9 mouse cellular contexts compared by ENCODE assay signal in genomic region chr1:161463388-161464085, GRCm38 (mm10). TPM values are rescaled to one million over a fixed set of nuclear protein-coding genes. Genes with fewer than 3 reads are reported as not detected.
DNase-seq lines count a peak whose midpoint lies in the region; ATAC-seq lines count a peak whose summit lies in the region.
"Had no signal": no experiment of that assay in that cellular context is flagged by ENCODE, and none has a peak within 500 bp of the region (broad histone marks: within the 10 kb centered on the region; RNA-seq: fewer than 3 reads in every experiment).

No protein-coding gene starts in this region.

- no peaks in the 10 kb centered on the region for H3K4me1 ChIP-seq in forebrain, embryonic 12.5 days

- DNase-seq in right cerebral cortex, adult 2 months (ENCODE audit: low spot score in 2 of 2), result peak; percentile 13 to 14
- no peak for DNase-seq in right cerebral cortex, postnatal 4 days
- peak; percentile 71 for DNase-seq in gastrocnemius, adult 18-20 months (ENCODE audit: low spot score)
- peak; percentile 14 to 21 for DNase-seq in kidney, postnatal 36 days
- DNase-seq in right cerebral cortex, postnatal 25 days, result peak; percentile 9
- no peak for DNase-seq in c-Kit-positive CD71-positive TER-119-positive erythroid progenitor cells, embryonic 14.5 days (ENCODE audit: low spot score)
- no peak for DNase-seq in spleen, adult 18-20 months

- no peak for ATAC-seq in forebrain, embryonic 12.5 days (ENCODE audit: low FRiP score)

- H3K4me2 ChIP-seq in forebrain, embryonic 12.5 days, result no peak overlapping the region

- H3K27ac ChIP-seq in forebrain, embryonic 12.5 days, result no peak overlapping the region

- no peak overlapping the region for H3K9ac ChIP-seq in forebrain, embryonic 12.5 days

- H3K36me3 ChIP-seq in forebrain, embryonic 12.5 days (replicated peaks), result no peaks in the 10 kb centered on the region

- no peak overlapping the region for H3K4me3 ChIP-seq in forebrain, embryonic 12.5 days (replicated peaks)

- 72% methylated on average over 2 of the region's 2 CpGs for WGBS in forebrain, embryonic 12.5 days

- no peaks in the 10 kb centered on the region for H3K27me3 ChIP-seq in forebrain, embryonic 12.5 days

- H3K9me3 ChIP-seq in forebrain, embryonic 12.5 days, result no peaks in the 10 kb centered on the region

RNA-seq across cellular contexts. Expression of gene Tnfsf18, which starts 30.9 kb away (rescaled TPM):
- not detected for total RNA-seq in gastrocnemius, adult 18-20 months (2021)
- polyA plus RNA-seq in forebrain, embryonic 12.5 days (2016; fragmentation: Nextera tagmentation; extraction: Ambion mirVana), result not detected in 2 replicates
- polyA plus RNA-seq: limb, embryonic 11.5 days had no signal

Comparison
In these comparisons a context has a peak if more than half of its experiments do, and no peak if none do; other contexts are left out.
1. DNase-seq: peak in right cerebral cortex, adult 2 months (2 of 2), gastrocnemius, adult 18-20 months (single experiment), kidney, postnatal 36 days (2 of 2) and right cerebral cortex, postnatal 25 days (single experiment); none in right cerebral cortex, postnatal 4 days (single experiment), c-Kit-positive CD71-positive TER-119-positive erythroid progenitor cells, embryonic 14.5 days (single experiment) and spleen, adult 18-20 months (0 of 2).